Mouse (Mus musculus) CD4-positive, CD25-positive, alpha-beta regulatory T cell (primary cell): ENCODE results near the gene Gm29866. TPM values are rescaled to one million over a fixed set of nuclear protein-coding genes. Genes with fewer than 3 reads are reported as not detected.

Source experiments
- polyA plus RNA-seq: library from polyadenylated mRNA; unstranded; fragments of 100-300 nt; shearing (Covaris generic); gene quantifications from one replicate; pipeline ENCODE4 v1.2.1, GENCODE M21; 2017

Gm29866 gene
- polyA plus RNA-seq, result not detected

GRCm38 (mm10) chrY:20993557-20993956, at the start of gene Gm29866:
Gene Gm29866, minus strand, starts transcription at chrY:20993657.

Other genes with a start within 250 kb of the Gm29866 start
- not detected for gene Gm20909, start 170.9 kb upstream of the Gm29866 start, polyA plus RNA-seq
- not detected for gene Gm20865, start 247.9 kb upstream of the Gm29866 start, polyA plus RNA-seq